ENCODE assay signal across 11 mouse cellular contexts in genomic region chr2:58589637-58590036, GRCm38 (mm10). TPM values are rescaled to one million over a fixed set of nuclear protein-coding genes. Genes with fewer than 3 reads are reported as not detected.
DNase-seq lines count a peak whose midpoint lies in the region; ATAC-seq and TF ChIP-seq lines count a peak whose summit lies in the region.
"Had no signal": no experiment of that assay in that cellular context is flagged by ENCODE, and none has a peak within 500 bp of the region (broad histone marks: within the 10 kb centered on the region; RNA-seq: fewer than 3 reads in every experiment).

No protein-coding gene starts in this region.

- peak overlapping the region; percentile 70 for H3K27ac ChIP-seq in layer of hippocampus, adult 2 months
- H3K27ac ChIP-seq: heart, embryonic 15.5 days; midbrain, embryonic 12.5 days had no signal

- peak; percentile 1 for DNase-seq in CD4-positive, CD25-positive, alpha-beta regulatory T cell, adult 2 months (ENCODE audit: low read depth, low spot score)
- DNase-seq in layer of hippocampus, adult 2 months (ENCODE audit: low spot score in 2 of 2): peak; percentile 46 to 58
- no peak for DNase-seq in layer of hippocampus, adult 11-12 months (ENCODE audit: low spot score)
- DNase-seq in brain, adult 2 months (ENCODE audit: low read depth, low spot score): peak; percentile 88
- DNase-seq in lung, postnatal 10 days: peak; percentile 47
- no peak for DNase-seq in natural killer cell, adult 2 months (ENCODE audit: low spot score in 2 of 2)
- DNase-seq: embryo, embryonic 11 days had no signal

- H3K4me3 ChIP-seq in layer of hippocampus, adult 2 months: no peak overlapping the region
- H3K4me3 ChIP-seq: heart, embryonic 15.5 days; midbrain, embryonic 12.5 days had no signal

- ATAC-seq in CD4-positive, CD25-positive, alpha-beta regulatory T cell, adult 4 months: no peak
- no peak for ATAC-seq in monocyte, adult 5-6 weeks (replicated peaks; ENCODE audit: insufficient number of reproducible peaks, low FRiP score, low TSS enrichment, poor library complexity, severe bottlenecking)

- no peak for TF ChIP-seq CTCF in layer of hippocampus, adult 2 months (conservative IDR thresholded peaks at IDR 0.05)

RNA-seq across cellular contexts. Expression of gene Upp2, which starts 22.5 kb away (rescaled TPM):
- not detected for polyA plus RNA-seq in CD4-positive, CD25-positive, alpha-beta regulatory T cell, adult 4 months (2017; shearing (Covaris generic))
- 10 to 100 TPM; 32.7 to 38.5 TPM for total RNA-seq in layer of hippocampus, adult 2 months (2021)
- 0.97 to 2.3 TPM (median 1.3 TPM) in 3 replicates for total RNA-seq in monocyte, adult 5-6 weeks (2017)

RNA-seq across cellular contexts. Expression of gene Acvr1, which starts 22.7 kb away (rescaled TPM):
- polyA plus RNA-seq in CD4-positive, CD25-positive, alpha-beta regulatory T cell, adult 4 months (2017; shearing (Covaris generic)): under 1 TPM in 1 of 2 experiments, not detected in 1; 0.17 TPM
- total RNA-seq in layer of hippocampus, adult 2 months (2021): 10 to 100 TPM; 46.0 to 48.2 TPM
- 1.1 to 2.3 TPM (median 2.1 TPM) in 3 replicates for total RNA-seq in monocyte, adult 5-6 weeks (2017)

Comparison
In these comparisons a context has a peak if more than half of its experiments do, and no peak if none do; other contexts are left out.
1. DNase-seq: peak in CD4-positive, CD25-positive, alpha-beta regulatory T cell, adult 2 months (single experiment), layer of hippocampus, adult 2 months (2 of 2), brain, adult 2 months (single experiment) and lung, postnatal 10 days (single experiment); none in layer of hippocampus, adult 11-12 months (single experiment) and natural killer cell, adult 2 months (0 of 2).
2. RNA of gene Upp2, which starts 22.5 kb away (total RNA-seq): 32.7 to 38.5 TPM in layer of hippocampus, adult 2 months; 0.97 to 2.3 TPM in monocyte, adult 5-6 weeks; every median in the first group is over 10 times any median in the second.
3. RNA of gene Acvr1, which starts 22.7 kb away (total RNA-seq): 46.0 to 48.2 TPM in layer of hippocampus, adult 2 months; 1.1 to 2.3 TPM in monocyte, adult 5-6 weeks; every median in the first group is over 10 times any median in the second.